Mouse (Mus musculus) lung, adult 2 months (tissue): ENCODE results near the gene Trp73.

ENCODE experiments used
- CTCF ChIP-seq: fragments of 200-500 bp; IDR thresholded peaks from 2 replicates; pipeline ENCODE4 v1.5.1; 2011; ENCODE audit warnings: mild to moderate bottlenecking, low read length, control low read depth; ENCODE audit not compliant: insufficient read depth
- POLR2A ChIP-seq: fragments of 200-500 bp; IDR thresholded peaks from 2 replicates; pipeline ENCODE4 v1.6.1; 2011; ENCODE audit warnings: low read depth, mild to moderate bottlenecking, control low read depth, low read length, borderline replicate concordance; ENCODE audit errors: extremely low read depth

- TF ChIP-seq CTCF = no peak
- no peak for TF ChIP-seq POLR2A
Measured at GRCm38 (mm10) chr4:154006264-154006663, 133.7 kb downstream of the Trp73 start.
